Mouse (Mus musculus) heart, adult 18-20 months (tissue): Measurements from ENCODE around the gene Msi2. TPM values are rescaled to one million over a fixed set of nuclear protein-coding genes. Genes with fewer than 3 reads are reported as not detected.

ENCODE experiments used
- DNase-seq, 2 experiments: peaks; one replicate each; pipeline ENCODE4 v3.0.0; 2021 to 2022; ENCODE audit warnings: mixed read lengths in 1 of 2
- total RNA-seq, 2 experiments: library from RNA; stranded (reverse); gene quantifications; 2 replicates each; pipeline ENCODE4 v1.2.3; 2021

Msi2 gene
- total RNA-seq, 2 experiments from 2014 or later: 179 to 203 TPM

DNA sequence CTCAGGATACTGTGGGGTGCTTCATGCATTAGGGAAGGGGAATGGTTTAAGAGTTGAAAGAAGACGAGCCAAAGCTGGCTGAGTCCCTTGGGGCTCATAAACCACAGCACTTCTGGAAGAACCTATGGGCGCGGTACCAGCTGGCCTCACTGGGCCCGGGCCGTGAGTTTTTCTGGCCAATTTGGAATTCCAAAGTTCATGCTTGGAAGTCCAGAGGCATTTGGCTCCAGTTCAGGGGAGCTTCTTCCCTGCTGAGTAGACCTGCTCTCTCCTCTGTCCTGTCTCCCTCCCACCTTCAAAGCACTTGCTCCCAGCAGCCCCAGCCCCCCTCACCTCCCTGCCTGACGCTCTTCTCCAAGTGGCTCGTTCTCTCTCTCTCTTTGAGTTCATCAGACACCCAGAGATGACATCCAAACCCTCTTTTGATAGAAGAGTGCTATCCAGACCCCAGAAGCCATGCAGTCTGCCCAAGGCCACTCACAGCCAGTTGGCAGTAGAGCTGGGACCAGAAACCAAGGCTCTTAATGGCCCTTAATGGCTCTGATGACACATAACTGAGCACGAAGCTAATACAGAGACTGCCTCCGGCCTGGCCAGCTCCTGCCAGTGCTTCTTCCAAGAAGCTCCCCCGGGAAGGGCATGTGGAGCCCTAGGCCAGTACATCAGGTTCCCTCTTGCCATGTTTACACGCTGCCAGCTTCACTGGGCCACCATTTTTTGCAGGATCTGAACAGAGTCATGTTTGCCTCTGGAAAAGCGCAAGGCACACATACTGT lies 204.0 kb downstream of the Msi2 start:
- no peak for DNase-seq

DNA sequence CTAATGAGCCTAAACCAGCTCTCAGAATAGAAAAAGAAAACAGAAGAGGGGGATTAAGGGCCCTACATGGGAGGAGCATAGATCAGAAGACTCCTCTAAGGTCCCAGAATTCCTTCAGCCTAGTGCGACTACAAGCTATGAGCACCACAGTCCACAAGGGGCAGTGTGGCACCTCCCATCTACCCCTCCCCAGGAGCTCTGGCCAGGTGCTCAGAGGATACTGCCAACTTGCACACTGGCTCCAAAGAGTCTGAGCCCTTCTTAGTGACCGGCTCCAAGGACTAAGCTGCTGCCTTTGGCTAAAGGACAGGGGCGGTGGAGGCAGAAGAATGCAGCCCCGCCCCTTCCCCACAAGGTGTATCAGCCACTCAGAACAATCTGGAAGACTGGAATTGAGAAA lies 205.7 kb downstream of the Msi2 start:
- peak; percentile 69 to 71 for DNase-seq

DNA sequence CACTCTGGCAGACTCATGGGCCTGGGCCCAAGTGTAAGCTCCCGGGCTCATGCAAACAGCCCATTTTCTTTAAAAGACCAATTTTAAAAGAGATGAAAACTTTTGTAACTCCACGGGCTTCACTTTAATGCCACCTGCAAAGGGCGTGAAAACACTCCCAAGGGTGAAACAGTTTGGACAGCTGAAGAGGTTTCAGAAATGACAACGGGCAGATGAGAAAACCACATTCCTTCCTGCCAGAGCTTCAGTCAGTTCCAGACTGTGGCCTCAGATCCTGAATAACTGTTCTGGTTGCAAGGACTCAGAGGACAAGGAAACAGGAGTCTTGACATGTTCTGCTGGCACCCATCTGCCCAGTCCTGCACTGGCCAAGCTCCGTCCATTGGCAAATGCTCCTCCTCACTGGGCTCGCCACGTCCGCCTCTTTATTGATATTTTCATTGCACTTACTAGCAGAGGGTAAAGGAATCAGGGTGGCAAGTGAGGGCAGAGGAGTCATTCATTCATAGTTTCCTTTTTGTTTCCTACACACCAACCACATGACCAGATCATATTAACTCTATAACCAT lies 207.9 kb downstream of the Msi2 start:
- no peak for DNase-seq

- DNase-seq: no peak
Measured at GRCm38 (mm10) chr11:88509464-88509863, 208.8 kb downstream of the Msi2 start.

GRCm38 (mm10) chr11:88508133-88508532 lies 210.2 kb downstream of the Msi2 start:
- no peak for DNase-seq

DNA sequence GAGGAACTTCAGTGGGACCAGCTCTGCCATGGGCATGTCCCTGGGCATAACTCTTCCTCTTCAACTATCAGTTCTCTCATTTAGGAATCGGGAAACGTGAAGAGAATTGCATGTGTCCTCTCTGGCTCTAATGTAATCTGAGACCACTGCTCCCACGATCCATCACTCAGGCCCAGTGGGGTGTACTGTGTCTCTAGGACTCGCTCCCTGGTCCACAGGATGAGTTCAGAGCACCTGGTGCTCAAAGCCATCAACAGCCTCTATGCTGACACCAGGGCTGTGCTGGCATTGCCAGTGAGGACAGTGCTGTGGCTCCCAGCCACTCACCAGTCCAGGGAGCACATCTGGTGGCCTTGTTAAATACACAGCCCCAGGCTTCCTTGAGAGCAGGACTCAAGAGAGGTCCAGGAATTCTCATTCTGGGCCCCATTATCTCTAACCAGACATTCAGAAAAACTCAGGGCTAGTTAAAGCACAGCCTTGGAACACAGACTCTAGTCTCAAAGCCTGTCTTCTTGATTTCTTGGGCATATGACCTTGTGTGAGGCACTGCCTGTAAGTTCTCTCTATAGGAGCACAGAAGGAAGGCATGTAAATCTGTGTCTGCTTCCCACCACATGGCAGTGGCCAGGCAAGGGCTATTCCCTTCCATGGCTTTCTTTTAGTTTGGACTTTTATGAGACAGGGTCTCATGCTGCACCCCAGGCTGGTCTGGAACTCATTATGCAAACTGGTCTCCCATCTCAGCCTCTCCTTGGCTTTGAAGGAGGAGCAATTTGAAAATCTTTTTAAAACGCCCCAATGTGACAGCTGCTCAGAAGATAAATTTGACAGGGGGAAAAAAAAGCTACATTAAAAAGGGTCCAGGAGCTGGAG lies 211.5 kb downstream of the Msi2 start:
- no peak for DNase-seq

GRCm38 (mm10) chr11:88506109-88506508 lies 212.2 kb downstream of the Msi2 start:
- DNase-seq: no peak

DNA sequence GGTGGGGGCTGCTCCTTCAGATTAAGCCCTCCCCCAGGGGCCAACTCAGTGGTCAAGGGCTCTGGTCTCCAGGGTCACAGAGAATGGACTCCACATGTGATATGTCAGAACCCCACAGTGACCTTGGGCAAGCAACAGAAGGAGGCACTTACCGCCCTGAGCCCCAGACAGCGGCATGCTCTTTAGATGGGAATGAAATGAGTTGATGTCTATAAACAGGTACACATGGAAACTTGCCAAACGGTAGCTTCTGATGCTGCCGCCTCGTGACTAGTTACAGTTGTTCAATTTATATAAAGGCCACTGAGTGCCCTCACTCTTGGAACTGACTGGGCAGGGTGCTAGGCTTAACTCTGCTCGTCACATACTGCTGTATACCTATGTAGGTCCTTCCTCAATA lies 215.7 kb downstream of the Msi2 start:
- DNase-seq: peak in 1 of 2 experiments; percentile 51

- DNase-seq: no peak
Measured at GRCm38 (mm10) chr11:88498491-88498890, 219.8 kb downstream of the Msi2 start.

DNA sequence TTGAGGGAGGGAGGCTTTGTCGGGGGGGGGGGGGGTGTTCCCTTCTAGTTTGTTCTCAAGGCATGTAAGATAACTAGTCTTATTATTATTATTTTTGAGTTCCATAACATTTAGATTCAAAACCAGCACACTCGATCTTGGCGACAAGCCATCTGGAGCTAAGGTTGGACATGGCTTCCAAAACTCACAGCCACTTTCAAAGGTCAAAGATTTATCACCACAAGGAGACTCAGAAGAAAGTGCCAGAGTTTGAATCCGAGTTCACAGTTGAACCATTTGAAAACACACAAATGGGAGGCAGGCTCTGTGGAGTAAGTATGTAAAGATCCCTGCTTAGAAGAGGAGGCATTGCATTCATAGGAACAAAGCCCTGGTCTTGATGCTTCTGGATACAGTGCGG lies 221.9 kb downstream of the Msi2 start:
- peak; percentile 32 to 60 for DNase-seq

GRCm38 (mm10) chr11:88495759-88496158 lies 222.6 kb downstream of the Msi2 start:
- DNase-seq: no peak

GRCm38 (mm10) chr11:88495018-88495417 lies 223.3 kb downstream of the Msi2 start:
- DNase-seq: no peak

DNA sequence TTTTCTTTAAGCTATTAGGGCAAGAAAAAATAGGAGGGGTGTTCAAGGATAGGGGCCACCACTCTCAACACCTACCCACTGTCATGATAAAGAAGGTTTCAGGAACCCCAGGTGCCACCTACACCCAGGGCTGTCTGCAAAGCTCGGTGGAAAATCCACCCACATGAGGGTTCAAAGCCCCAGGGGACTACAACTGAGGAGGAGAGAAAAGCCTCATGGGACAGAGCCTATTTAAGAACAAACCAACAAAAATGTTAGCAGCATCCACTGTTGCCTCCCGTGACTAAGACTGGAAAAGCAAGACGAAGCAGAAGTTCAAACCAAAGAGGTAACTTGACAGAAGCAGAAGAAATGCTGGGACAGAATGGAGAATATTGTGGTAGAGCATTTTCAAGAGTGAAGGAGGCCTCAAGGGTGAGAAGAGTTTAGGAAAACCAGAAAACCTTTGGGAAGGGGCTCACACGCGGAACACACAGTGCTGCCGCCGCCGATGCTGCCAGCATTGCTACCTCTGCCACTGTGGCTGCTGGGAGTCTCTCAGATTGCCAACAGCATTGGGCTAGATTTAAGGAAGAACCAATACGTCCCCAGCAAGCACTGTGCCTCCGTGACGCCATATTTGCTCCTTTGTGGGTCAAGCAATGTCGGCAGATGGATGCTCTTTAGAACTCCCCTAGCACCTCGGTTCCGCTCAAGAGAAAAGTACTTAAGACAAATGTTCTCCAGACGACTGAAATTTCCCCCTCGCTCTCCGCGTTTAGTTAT lies 224.3 kb downstream of the Msi2 start:
- DNase-seq: no peak

DNA sequence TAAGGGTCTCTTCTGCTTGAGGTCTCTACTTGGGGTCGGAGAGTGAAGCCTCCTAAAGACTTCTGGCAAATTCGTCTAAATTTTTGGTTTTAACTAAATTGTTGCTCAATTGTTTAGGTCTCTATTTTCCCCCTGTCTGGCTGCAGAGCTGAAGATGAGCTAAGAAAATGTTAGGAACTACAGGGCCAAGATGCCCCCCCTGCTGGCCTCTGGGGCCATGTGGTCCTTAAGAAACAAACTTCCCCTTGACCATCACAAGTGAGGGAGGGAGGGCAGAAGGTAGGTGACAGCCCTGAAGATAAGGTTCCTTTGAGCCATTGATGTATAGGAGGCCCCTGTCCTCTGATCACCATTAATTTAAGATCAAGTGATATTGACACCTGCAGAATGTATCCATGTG lies 225.7 kb downstream of the Msi2 start:
- DNase-seq: no peak

GRCm38 (mm10) chr11:88489985-88490384 lies 228.3 kb downstream of the Msi2 start:
- DNase-seq: peak in 1 of 2 experiments; percentile 55

DNA sequence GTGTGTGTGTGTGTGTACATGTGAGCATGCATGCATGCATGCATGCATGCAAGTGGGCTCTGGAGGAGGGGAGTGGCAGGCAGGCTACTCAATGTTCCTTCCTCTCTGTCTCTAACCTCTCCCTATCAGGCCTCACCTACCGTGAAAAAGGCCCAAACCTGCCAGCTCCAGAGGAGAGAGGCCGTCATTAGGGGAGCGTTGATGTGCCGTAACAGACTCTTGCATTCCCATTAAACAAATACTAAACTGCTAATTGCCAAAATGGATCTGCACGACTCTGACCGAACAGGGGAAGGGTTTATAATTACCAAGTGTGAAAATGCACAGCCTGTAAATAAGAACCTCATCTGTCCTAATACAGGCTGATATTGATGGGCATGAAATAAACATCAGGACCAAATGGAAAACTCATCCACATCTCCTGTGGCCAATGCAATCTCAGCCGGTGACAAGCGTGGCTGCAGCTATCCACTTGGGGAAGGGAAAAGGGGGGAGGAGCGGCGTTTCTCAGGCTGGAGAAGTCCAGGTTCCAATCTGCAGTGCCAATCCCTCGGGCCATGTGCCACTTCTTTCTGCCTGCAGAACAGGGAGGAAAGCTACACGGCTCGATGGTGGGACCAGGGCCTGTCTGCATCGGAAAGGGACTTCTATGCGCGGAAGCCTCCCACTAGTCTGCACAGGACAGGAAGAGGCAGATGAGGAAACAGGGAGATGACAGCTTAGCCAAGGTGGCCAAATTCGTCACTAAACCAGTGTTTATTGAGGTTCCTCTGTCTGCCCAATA lies 229.2 kb downstream of the Msi2 start:
- DNase-seq: peak; percentile 48 to 57

GRCm38 (mm10) chr11:88488175-88488940 lies 230.0 kb downstream of the Msi2 start:
- peak in 1 of 2 experiments; percentile 33 for DNase-seq

DNA sequence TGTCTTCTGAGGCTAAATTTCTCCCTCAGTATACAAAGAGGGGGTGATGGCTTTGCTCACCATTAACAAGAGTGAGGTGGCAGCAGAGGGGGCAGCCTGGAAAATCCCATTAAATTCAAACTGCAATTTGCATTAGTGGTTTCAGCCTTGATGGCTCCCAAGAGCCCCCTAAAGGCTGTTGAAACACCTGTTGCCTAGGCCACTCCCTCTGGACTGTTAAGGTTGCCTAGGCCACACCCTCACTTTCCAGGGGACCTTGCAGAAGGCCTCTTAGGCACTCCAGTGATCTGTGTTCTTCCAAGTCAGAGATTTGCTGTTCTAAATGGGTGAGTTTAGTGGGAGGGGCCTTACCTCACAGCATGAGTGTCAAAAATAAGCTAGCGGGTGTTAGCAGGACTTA lies 232.3 kb downstream of the Msi2 start:
- no peak for DNase-seq

GRCm38 (mm10) chr11:88485088-88485487 lies 233.2 kb downstream of the Msi2 start:
- no peak for DNase-seq

DNA sequence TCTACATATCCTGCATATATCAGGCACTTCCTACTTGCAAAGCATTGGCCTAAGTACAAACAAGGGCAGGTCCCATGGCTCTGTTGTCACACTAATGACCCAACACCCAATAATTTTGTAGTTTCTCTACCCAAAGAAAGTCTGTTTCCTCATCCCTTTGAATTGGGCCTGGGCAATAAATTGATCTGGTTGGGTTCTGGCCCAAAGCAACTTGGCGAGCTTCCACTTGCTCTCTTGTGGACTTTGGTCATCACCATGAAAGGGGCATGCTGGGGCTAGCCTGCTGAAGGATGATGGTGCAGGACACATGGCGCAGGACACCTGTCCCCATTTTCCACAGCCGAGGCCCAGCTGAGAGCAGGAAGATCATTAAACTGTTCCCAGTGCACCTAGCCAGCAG lies 234.3 kb downstream of the Msi2 start:
- no peak for DNase-seq

GRCm38 (mm10) chr11:88482636-88483035 lies 235.7 kb downstream of the Msi2 start:
- no peak for DNase-seq
